In genomic region chrX:75096163-75096770, GRCm38 (mm10) we compare ENCODE assay signal across 8 mouse cellular contexts. TPM values are rescaled to one million over a fixed set of nuclear protein-coding genes. Genes with fewer than 3 reads are reported as not detected.
DNase-seq lines count a peak whose midpoint lies in the region; ATAC-seq and TF ChIP-seq lines count a peak whose summit lies in the region.

No protein-coding gene starts in this region.

- peak; percentile 2 for DNase-seq in right cerebral cortex, postnatal 4 days
- no peak for DNase-seq in right cerebral cortex, postnatal 25 days
- peak; percentile 31 for DNase-seq in brain, embryonic 14.5 days (ENCODE audit: low read depth)
- DNase-seq in limb, embryonic 14.5 days (ENCODE audit: low spot score) = peak; percentile 17
- DNase-seq in layer of hippocampus, postnatal 14 days (ENCODE audit: low spot score in 2 of 2) = no peak
- DNase-seq in cerebellum, adult 8-10 months = no peak

- no peaks in the 10 kb centered on the region for H3K27me3 ChIP-seq in heart, embryonic 15.5 days
- no peaks in the 10 kb centered on the region for H3K27me3 ChIP-seq in limb, embryonic 14.5 days (ENCODE audit: control insufficient read depth, insufficient read depth, low read length)
- H3K27me3 ChIP-seq in neural tube, embryonic 14.5 days (ENCODE audit: control insufficient read depth, insufficient read depth, low read length) = no peaks in the 10 kb centered on the region

- peak overlapping the region; percentile 78 for H3K27ac ChIP-seq in heart, embryonic 15.5 days
- peak overlapping the region; percentile 75; the same call in 1 of the 2 replicates for H3K27ac ChIP-seq in limb, embryonic 14.5 days (replicated peaks; ENCODE audit: low read depth, low read length)
- peak overlapping the region; percentile 55; the same call in 1 of the 2 replicates for H3K27ac ChIP-seq in neural tube, embryonic 14.5 days (ENCODE audit: low read depth, low read length)

- no peak for ATAC-seq in heart, embryonic 15.5 days (replicated peaks; ENCODE audit: insufficient number of reproducible peaks, insufficient read depth, low FRiP score, low read depth)
- no peak; the same call in 1 of the 2 replicates for ATAC-seq in limb, embryonic 14.5 days (ENCODE audit: low FRiP score, low read depth)
- ATAC-seq in neural tube, embryonic 14.5 days (ENCODE audit: low read depth) = peak; percentile 0

- 15% methylated on average over 23 of the region's 23 CpGs for WGBS in heart, embryonic 15.5 days
- WGBS in limb, embryonic 14.5 days = 24% methylated on average over 23 of the region's 23 CpGs
- 19% methylated on average over 23 of the region's 23 CpGs for WGBS in neural tube, embryonic 14.5 days

- TF ChIP-seq CTCF in brain, embryonic 14.5 days (IDR thresholded peaks at IDR 0.05; ENCODE audit: borderline replicate concordance, extremely low read depth, insufficient read depth, insufficient read length) = no peak

- H3K4me3 ChIP-seq in heart, embryonic 15.5 days = peak overlapping the region; percentile 64
- peak overlapping the region; percentile 53 for H3K4me3 ChIP-seq in limb, embryonic 14.5 days (replicated peaks; ENCODE audit: low read length)
- peak overlapping the region; percentile 51 for H3K4me3 ChIP-seq in neural tube, embryonic 14.5 days (ENCODE audit: low read depth, low read length)

- peaks cover 5% of the 10 kb centered on the region; the same call in 1 of the 2 replicates for H3K36me3 ChIP-seq in heart, embryonic 15.5 days
- peaks cover 22% of the 10 kb centered on the region for H3K36me3 ChIP-seq in limb, embryonic 14.5 days (ENCODE audit: control insufficient read depth, insufficient read depth, low read length)
- no peaks in the 10 kb centered on the region for H3K36me3 ChIP-seq in neural tube, embryonic 14.5 days (ENCODE audit: control insufficient read depth, insufficient read depth, low read length)

- peak overlapping the region; percentile 51 for H3K9ac ChIP-seq in heart, embryonic 15.5 days
- H3K9ac ChIP-seq in limb, embryonic 14.5 days (ENCODE audit: low read depth, low read length, severe bottlenecking) = peak overlapping the region; percentile 63
- peak overlapping the region; percentile 50 for H3K9ac ChIP-seq in neural tube, embryonic 14.5 days (replicated peaks; ENCODE audit: low read depth, low read length)

- H3K4me1 ChIP-seq in heart, embryonic 15.5 days (replicated peaks) = no peaks in the 10 kb centered on the region
- no peaks in the 10 kb centered on the region for H3K4me1 ChIP-seq in limb, embryonic 14.5 days (ENCODE audit: control insufficient read depth, insufficient read depth, low read length)
- H3K4me1 ChIP-seq in neural tube, embryonic 14.5 days (ENCODE audit: control insufficient read depth, insufficient read depth, low read length) = peaks cover 5% of the 10 kb centered on the region; the same call in 1 of the 2 replicates

- peak overlapping the region; percentile 73 for H3K4me2 ChIP-seq in heart, embryonic 15.5 days
- H3K4me2 ChIP-seq in limb, embryonic 14.5 days (replicated peaks; ENCODE audit: low read depth, low read length, severe bottlenecking) = peak overlapping the region; percentile 53
- peak overlapping the region; percentile 55 for H3K4me2 ChIP-seq in neural tube, embryonic 14.5 days (ENCODE audit: low read depth, low read length)

- no peaks in the 10 kb centered on the region for H3K9me3 ChIP-seq in heart, embryonic 15.5 days (replicated peaks)
- no peaks in the 10 kb centered on the region for H3K9me3 ChIP-seq in limb, embryonic 14.5 days (ENCODE audit: control insufficient read depth, low read length)
- H3K9me3 ChIP-seq in neural tube, embryonic 14.5 days (ENCODE audit: control insufficient read depth, low read length) = no peaks in the 10 kb centered on the region

- TF ChIP-seq POLR2A in brain, embryonic 14.5 days (IDR thresholded peaks at IDR 0.05; ENCODE audit: borderline replicate concordance, extremely low read depth, insufficient read depth, insufficient read length, poor library complexity, severe bottlenecking) = no peak
- TF ChIP-seq POLR2A in limb, embryonic 14.5 days (IDR thresholded peaks at IDR 0.05; ENCODE audit: borderline replicate concordance, extremely low read depth, insufficient read depth, insufficient read length) = no peak

RNA-seq across cellular contexts. Expression of gene Dkc1, which starts 0.6 kb away (rescaled TPM):
- polyA plus RNA-seq in brain, embryonic 14.5 days (2012; rRNA removed) = 33.9 and 40.3 TPM in 2 replicates
- 65.5 and 80.7 TPM in 2 replicates for polyA plus RNA-seq in heart, embryonic 15.5 days (2015; fragmentation: Nextera tagmentation; extraction: Ambion mirVana)
- polyA plus RNA-seq in limb, embryonic 14.5 days (2012; rRNA removed) = 40.3 and 77.7 TPM in 2 replicates
- 116 and 118 TPM in 2 replicates for polyA plus RNA-seq in limb, embryonic 14.5 days (2014; fragmentation: Nextera tagmentation; extraction: Ambion mirVana)
- 45.9 and 56.4 TPM in 2 replicates for polyA plus RNA-seq in neural tube, embryonic 14.5 days (2014; fragmentation: Nextera tagmentation; extraction: Ambion mirVana)
- 10 to 100 TPM; 24.0 to 26.2 TPM for total RNA-seq in layer of hippocampus, postnatal 14 days (2021)

RNA-seq across cellular contexts. Expression of gene Gab3, which starts 11.0 kb away (rescaled TPM):
- 0.67 and 0.97 TPM in 2 replicates for polyA plus RNA-seq in brain, embryonic 14.5 days (2012; rRNA removed)
- 3.0 and 3.3 TPM in 2 replicates for polyA plus RNA-seq in heart, embryonic 15.5 days (2015; fragmentation: Nextera tagmentation; extraction: Ambion mirVana)
- 1.6 and 2.0 TPM in 2 replicates for polyA plus RNA-seq in limb, embryonic 14.5 days (2012; rRNA removed)
- polyA plus RNA-seq in limb, embryonic 14.5 days (2014; fragmentation: Nextera tagmentation; extraction: Ambion mirVana) = 2.4 and 2.7 TPM in 2 replicates
- 2.3 and 2.7 TPM in 2 replicates for polyA plus RNA-seq in neural tube, embryonic 14.5 days (2014; fragmentation: Nextera tagmentation; extraction: Ambion mirVana)
- 1 to 10 TPM; 1.9 to 2.8 TPM for total RNA-seq in layer of hippocampus, postnatal 14 days (2021)

RNA-seq across cellular contexts. Expression of gene Mpp1, which starts 34.5 kb away (rescaled TPM):
- 14.0 and 15.3 TPM in 2 replicates for polyA plus RNA-seq in brain, embryonic 14.5 days (2012; rRNA removed)
- 37.8 and 54.9 TPM in 2 replicates for polyA plus RNA-seq in heart, embryonic 15.5 days (2015; fragmentation: Nextera tagmentation; extraction: Ambion mirVana)
- polyA plus RNA-seq in limb, embryonic 14.5 days (2012; rRNA removed) = 34.3 and 44.5 TPM in 2 replicates
- 48.2 and 49.5 TPM in 2 replicates for polyA plus RNA-seq in limb, embryonic 14.5 days (2014; fragmentation: Nextera tagmentation; extraction: Ambion mirVana)
- polyA plus RNA-seq in neural tube, embryonic 14.5 days (2014; fragmentation: Nextera tagmentation; extraction: Ambion mirVana) = 21.6 and 28.0 TPM in 2 replicates
- 10 to 100 TPM; 27.4 to 30.0 TPM for total RNA-seq in layer of hippocampus, postnatal 14 days (2021)

Comparison
In these comparisons a context has a peak if more than half of its experiments do, and no peak if none do; other contexts are left out.
1. DNase-seq: peak in right cerebral cortex, postnatal 4 days (single experiment), brain, embryonic 14.5 days (single experiment) and limb, embryonic 14.5 days (single experiment); none in right cerebral cortex, postnatal 25 days (single experiment), layer of hippocampus, postnatal 14 days (0 of 2) and cerebellum, adult 8-10 months (single experiment).
2. Peak in every context shown above with its lines, with median percentiles within 50 percentile points of each other: H3K27ac ChIP-seq, H3K4me2 ChIP-seq, H3K4me3 ChIP-seq and H3K9ac ChIP-seq.